Mouse (Mus musculus): Measurements from ENCODE around the gene Tnc.

Gene Tnc

DNA sequence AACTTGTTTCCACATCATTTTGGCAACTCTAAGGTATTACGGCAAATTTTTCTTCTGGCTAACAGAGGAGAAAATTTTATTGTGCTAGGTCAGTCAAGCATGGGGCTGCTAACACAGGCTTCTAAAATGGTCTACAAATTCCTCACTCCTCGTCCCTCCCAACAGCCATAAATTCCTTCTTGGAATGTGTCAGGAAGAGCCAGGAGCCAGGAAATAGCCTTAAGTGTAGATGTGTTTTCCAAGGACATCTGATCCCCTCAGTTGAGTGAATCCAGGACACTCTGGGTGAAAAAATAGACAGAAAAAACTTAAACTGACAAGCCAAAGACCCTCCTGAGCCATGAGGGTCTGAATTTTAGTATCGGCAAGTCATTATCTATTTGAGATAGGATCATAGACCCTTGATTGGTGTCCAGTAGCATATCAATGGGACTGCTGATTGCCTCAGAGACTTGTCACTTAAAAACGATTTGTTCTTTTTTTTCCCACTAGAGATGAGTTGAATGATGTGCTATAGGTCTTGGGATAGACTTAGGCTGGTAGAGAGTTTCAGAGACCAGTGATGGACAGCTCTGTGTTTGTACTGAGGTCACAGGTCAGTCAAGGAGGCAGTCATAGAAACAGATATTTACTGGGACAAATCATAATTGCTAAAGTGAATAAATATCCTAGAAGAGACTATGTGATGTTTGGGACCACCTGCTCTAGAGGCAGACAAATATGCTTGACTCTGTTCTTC is 22.6 kb downstream of the Tnc start:
- DNase-seq: no peak

DNA sequence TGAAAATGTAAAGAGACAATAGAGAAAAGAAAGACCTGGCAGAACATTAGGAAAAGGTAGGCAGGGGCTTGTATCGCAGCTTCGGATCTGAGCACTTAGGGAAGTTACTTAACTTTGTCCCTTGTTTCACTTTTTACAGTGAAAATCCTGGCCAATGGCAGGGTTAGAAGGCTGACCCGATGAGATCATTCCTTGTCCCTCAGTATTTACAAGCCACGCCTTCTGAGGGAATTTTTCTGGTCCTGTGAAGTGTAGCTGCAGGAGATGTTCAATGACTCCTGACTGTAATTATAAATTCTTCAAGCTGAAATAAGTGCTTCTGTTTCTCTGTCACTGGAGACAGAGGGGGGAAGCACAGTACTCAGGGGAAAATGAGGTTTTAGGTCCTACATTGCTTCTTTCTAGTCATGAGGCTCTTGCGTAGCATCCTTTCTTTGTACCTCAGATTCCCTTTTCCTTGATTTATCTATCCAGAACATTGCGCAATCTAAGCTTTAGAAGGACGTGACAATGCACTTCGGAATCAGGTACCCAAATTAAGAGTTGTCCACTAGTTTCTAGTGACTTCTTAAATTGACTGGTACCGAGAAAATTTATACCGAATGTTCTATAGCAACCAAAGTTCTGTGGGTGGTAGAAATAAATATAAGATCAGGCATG is 25.8 kb downstream of the Tnc start:
- DNase-seq: no peak

DNA sequence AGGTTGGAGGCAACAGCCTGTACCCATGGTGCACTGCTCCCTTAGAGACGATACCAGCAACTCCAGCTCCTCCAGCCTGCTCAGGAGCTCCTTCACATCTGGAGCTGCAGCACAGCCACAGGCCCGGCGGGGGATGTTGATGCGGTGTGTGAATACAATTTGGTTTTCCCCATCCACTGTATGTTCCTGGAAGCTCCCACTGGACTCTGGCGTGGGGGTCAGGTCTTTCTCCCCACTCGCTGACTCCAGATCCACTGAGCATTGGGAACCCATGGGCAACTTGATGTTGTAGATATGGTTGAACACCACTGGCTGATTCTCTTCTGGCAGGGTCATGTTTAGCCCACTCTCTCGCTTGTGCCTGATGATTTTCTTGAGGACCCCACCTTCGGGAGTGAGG is 26.7 kb downstream of the Tnc start:
- no peak for DNase-seq

DNA sequence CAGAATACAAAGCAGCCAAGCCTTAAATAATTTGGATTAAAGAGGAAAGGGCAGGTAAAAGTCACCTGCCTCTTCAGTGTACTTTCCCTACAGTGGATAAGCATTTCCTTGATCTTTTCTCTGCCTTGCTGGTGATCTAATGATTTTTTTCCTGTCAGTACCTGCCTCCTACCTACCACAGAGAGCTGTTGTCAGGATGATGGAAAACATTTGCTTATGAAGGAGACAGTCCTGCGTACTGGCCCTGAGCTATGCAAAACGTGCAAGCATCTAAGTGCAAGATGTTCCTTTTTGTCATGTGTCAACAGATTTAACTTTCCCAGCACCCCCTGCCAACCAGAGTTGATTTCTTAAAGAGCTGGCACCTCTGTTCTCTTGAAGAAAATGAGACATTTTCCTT is 35.5 kb downstream of the Tnc start:
- DNase-seq: no peak

DNA sequence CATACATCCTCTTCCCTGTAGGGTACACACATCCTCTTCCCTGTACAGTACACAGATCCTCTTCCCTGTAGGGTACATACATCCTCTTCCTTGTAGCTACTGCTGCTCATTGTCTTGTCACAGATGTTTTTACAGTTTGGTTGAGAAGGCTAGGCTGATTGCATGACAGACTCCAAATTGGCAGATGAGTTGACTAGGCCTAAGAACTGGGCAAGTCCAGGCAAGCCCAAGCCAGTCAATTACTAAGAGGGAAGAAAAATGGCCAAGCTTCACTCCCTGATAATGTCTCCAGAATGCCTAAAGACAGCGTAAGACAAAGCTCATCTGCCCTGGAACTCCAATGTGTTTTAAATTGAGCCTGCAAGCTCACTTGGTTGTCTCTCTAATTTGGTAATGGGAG is 36.9 kb downstream of the Tnc start:
- DNase-seq: no peak

DNA sequence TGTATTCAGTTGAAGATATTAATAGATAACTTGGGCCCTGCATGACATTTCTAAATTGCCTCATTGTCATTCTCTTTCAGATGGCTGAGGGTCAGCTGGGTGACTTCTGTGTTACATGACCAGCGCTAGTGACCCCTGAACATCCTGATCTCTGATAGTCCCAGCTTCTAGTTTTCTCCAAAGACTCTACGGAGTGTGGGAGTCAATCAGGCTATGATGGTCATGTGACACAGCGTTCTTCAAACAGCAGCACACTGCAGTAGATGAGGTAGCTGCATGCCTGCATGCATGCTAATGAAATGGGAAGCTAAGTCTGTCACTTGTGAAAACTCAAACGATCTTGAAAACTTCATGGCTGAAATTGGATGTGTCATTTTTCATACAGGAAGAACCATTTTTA is 41.6 kb downstream of the Tnc start:
- DNase-seq: no peak

DNA sequence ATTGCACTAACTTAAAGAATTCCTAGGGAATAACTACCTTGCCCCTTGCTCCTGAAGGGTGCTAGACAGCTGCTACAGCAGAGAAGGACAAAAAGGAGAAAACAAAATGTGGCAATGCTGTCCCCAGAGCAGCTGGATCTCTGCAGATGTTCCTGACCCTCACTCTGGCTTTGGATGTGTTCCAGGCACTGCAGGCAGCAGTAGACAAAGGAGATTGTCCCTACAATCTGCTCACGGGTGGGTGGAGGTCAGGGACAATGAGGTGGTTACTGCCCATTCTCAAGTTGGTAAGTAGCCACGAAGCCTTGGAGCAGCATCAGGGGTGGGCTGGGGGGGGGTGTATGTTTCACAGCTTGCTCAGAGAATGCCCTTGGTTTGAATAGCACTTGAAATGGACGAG is 43.1 kb downstream of the Tnc start:
- DNase-seq: no peak

DNA sequence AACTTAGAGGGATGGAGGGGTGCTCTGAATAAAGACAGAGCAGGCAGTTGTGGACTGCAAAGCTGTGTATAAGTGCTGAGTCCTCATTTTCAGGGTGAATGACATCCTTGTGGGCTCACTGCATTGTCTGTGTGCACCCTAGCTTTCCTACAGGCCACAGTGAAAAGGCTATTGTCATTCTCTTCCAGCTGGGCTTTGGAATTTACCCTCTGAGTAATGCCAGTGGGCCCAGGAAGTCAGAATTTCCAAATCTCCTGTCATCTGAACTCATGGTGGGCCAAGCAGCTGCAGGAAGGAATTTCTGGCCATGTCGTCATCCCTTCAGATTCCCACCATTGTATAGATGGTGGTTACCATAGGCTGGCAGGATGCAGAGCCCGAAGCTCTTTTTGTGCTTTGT is 44.6 kb downstream of the Tnc start:
- no peak for DNase-seq

DNA sequence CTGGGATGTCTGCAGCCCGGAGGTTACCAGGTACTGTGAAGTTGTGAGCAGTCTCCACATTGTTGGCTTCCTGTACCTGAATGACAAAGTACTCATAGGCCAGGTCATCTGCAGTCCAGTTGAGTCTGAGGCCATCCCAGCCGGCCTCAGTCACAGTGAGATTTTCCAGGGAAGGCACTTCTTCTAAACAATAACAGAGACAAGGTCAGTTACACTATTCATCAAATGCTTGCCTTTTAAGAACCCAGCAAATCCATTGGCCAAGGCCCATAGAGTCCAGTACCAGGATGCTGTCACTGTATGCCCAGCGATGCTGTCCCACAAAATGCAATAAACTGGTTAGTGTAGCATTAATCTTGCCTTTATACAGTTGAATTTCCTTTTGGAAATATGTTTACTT is 46.0 kb downstream of the Tnc start:
- no peak for DNase-seq

DNA sequence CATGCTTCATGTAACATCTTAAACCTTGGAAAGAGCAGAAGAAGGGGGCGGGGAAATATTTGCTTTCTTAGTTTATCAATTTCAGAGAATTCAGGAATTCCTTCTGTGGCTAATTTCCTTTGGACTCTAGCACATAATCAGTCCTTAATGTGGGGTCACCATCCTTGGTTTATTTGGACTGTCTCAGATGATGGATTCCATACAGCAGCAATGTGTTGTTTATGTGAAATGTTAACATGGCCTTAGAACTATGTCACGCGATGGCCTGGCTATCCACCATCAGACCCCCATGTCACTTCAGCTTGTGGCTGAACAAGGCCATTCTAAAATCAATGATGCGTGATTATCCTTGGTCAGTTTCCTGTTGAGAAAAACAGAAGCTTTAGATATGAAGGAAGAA is 46.5 kb downstream of the Tnc start:
- no peak for DNase-seq

DNA sequence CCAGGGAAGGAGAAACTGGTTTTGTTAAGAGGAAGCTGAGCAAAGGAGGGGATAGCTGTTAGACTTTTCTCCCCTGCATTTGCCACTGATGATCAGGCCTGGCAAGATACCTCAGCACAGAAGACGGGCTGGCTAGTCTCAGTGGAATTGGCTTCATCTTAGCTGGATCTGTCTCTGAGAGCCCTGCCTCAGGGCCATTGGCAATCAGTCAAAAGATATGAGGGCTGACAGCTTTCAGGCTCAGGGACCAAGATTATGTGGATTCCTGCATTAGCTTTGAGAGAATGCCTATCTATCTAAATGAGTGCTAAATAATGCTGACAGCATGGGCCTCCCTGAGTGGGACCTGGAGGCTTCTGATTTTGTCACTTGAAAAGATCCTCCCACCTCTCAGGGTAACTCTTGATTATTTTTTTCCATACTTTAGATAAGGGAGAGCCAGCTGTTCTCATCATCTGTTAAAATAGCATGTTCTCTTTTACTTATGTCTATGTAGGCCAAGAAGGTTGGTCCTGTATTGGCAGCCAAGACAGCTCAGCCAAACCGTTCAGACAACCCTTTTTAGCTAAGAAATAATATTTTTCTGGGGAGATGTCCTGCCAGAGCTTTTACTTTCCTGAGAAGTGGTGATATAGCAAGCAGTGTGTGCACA is 53.2 kb downstream of the Tnc start:
- no peak for DNase-seq

DNA sequence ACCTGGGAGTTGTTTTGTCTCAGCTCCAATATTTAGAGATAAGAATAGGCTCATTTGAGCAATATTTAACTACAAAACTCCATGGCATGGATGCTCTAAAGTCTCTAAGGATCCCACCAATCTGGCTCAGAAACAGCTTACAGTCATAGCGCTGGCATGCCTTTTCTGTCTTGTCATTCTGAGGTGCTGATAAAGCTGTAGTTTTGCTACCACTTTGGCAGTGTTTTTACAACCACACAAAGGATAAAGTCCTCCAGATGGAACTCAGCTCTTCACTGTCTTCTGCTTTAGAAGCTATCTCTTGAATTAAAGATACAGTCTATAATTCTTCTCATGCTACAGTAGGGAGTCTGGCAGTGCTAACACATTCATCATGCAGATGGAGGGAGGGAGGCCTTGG is 56.6 kb downstream of the Tnc start:
- no peak for DNase-seq

DNA sequence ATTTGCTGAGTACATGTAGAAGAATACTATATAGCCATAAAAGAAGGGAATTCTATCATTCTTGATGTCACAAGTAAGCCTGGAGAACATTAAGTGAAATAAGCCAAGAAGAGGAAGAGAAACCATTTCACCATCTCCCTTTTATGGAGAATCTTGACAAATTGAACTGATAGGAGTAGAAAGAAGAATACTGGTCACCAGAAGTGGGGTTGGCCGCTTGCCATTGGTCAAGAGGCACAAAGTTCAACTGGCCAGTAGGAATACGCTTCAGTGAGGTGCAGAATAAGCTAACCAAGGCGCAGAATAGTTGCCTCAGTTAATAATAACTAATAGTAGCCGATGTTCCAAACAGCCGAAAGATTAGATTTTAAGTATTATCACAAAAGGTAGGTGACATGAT is 58.7 kb downstream of the Tnc start:
- no peak for DNase-seq

DNA sequence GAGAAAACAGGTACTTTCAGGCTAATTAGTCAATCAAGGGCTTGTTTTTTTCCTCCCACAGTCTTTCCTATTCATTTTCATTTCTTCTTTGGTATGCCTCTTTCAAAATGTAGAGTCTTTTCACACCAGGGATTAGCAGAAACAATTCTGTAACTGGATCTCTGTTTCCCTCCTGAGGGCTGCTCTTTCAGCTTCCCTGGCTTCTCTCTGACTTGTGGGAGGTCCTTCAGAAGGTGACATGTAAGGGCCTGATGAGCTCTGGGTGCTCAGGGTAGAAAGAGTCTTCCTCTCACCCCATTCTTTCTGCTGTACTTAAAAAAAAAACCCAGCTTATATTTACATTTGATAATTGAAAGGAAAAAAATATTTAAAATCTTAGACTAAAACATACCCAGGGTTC is 60.2 kb downstream of the Tnc start:
- no peak for DNase-seq

DNA sequence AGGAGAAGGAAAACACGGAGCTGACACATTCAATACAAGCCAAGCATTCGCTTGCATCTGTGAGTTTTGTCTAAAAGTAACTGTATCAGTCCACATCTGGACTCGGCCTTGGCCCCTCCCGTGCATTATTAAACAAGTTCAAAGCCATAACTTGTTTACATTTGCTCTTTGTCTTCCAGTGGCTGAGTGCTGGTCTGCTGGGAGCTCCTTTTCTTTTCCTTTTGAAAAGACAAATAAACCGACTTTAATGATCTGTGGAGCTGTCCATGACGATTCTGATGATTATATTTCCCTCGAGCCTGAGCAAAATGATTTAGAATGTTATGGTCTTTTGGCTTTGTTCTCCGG is 63.7 kb downstream of the Tnc start:
- DNase-seq: no peak

DNA sequence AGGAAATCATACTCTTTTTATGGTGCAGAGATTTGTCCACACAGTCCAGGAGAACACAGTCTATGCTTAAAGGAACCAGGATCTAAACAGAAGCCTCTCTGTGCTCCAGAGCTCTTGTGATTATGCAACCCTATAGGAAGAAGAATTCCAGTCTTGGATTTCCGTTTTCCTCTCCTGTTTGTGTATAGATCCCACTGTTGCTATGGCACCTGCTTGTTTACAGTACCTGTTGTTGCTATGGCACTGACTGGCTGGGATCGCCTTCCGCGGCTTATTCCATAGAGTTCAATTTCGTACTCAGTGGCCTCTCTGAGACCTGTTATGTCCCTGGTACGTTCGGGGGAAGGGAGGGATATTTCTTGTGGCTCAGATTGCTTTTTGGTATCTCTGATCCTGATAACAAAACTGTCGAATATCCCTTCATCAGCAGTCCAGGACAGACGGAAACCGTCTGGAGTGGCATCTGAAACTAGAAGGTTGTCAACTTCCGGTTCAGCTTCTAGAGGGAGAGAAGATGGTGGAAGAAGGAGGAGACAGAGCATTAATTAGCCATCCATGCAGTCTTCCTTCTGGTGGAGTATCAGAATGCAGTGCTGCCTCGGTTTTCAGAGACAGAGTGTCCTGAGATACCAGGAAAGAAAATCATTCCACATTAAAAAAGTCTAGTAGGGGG is 64.3 kb downstream of the Tnc start:
- DNase-seq: no peak

DNA sequence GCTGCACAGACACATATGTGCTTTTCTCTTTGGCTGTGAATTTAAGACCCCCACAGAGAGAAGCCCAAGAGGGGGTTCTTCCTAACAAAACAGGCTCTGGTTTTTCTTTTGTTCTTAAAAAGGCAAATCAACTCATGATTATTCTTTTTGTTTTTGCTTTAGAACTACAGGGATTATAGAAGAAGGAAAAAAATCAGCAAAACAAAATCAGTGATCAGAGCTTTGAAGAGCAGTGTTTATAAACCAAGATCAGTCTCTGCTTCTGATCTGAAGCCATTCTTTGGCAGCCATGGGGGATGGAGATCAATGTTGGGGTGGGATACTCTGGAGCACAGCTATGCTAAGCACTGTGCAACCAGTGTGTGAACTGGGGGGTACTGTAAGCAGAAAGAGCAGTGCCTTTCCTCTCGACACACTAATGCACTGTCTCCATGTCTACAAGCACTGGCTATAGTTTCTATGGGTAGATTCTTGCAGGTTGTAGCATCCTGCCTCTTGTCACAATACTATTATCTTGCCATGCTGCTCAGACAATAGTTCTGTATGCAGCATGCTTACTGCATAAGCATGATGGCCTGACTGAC is 66.5 kb downstream of the Tnc start:
- no peak for DNase-seq

DNA sequence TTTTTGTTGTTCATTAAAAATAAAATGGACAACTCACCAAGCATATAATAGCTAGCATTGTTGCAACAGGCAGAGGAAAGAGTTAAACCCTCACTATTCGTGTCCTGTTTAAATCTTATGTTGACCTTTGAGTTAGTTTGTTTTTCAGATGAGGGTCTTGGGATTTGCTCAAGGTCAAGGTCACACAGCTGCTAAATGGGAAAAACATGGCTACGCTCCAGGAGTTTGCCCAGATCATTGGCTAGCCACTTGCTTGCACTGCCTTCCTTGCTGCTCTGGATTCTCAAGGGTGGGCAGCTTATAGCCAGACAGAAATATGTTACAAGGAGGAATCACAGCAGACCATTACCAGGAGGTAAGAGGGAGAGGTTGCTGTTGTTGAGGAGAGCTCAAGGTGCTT is 67.2 kb downstream of the Tnc start:
- DNase-seq: no peak

DNA sequence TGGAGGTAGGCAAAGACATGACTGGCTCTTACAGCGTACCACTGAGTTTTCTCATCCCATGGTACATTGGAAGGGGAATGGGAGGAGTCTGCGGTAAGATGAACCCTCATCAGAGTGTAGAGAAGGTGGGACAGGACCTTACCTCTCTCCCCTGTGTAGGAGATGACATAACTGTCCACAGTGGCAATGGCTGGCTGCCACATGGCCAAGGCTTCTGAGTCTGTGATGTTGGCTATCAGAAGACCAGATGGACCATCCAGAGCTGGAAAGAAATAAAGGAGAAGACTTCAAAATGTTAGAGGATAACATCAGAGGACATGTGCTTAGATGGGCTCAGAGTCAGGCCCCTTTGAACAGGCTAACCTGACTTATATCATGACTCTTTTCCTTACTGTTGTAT is 74.3 kb downstream of the Tnc start:
- DNase-seq: no peak

DNA sequence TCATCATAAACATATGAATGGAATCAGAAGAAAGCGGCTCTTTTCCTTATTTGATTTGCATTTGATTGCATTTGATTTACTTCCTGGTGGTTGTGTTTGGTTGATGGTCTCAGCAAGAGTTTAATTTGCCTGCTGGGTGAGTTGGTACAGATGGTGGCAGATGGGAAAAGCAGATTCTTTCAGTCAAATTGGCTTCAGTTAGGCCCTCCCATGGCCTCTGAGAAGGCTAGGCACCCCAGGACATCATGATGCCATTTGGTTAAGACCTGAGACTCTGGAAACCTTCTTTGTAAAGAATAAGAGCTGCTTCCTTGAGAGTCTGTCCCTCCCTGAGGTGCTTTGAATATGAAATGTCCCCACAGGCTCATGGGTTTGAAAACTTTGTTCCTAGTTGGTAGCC is 75.1 kb downstream of the Tnc start:
- DNase-seq: no peak

DNA sequence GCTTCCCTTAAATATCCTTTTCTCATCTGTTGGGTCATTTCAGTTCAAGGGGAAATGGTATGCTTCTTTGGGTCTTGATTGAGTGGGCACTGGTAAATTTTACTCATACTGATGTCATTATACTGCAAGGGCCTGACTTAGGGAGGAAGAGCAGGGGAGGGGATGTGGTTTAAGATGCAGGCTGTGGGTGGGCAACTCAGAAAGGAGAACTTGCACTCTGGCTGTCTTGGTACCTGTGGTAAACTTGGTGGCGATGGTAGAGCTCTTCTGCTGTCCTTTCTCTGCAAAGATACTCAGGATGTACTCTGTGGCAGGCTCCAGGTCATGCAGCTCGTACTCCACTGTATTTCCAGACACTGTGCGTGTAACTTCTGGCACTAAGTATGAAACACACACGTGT is 75.9 kb downstream of the Tnc start:
- no peak for DNase-seq

DNA sequence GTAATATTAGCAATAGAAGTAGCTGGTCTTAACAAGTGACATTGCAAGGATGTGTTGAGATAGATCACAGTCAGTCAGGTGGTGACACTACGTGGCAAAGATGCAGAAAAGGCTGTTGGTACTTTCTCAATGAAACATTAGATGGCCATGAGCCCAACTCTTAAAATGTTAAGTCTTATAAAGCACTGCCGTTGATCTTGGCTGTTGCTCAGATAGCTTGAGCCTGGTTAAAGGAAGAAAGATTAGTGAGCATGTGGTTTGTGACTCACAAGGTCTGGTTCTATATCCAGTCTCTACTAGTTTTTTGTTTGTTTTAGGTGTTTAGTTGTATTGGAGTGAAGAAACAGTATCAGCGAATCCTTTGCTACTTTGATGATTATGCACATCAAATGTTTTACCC is 76.9 kb downstream of the Tnc start:
- DNase-seq: no peak

DNA sequence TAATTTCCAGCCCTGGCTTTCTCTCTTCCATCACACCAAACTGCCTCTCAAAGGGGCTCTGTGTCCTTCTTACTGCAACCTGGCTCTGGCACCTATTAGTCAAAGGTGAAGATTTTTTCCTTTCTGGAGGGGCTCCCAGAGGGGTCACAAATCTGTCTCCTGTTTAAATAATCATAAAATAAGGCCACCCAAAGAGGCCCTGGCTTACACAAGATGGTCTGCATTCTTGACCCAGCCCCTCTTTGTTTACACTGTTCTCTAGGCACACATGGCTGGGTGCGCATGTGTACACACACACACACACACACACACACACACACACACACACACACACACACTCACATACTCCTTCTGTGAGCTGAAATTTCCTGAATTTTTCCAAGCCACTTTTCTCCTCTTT is 83.4 kb downstream of the Tnc start:
- no peak for DNase-seq

Data from thymus, postnatal 4 days (tissue).